Mouse (Mus musculus): ENCODE measurements around the gene Cept1. TPM values are rescaled to one million over a fixed set of nuclear protein-coding genes. Genes with fewer than 3 reads are reported as not detected.
"Not testable (repeated sequence)": the region's sequence is repeated elsewhere in the genome, so short reads cannot be mapped to it uniquely, and the experiment has no call there.

Cept1 gene
- 43.4 and 45.6 TPM in 2 replicates for polyA plus RNA-seq (2014; fragmentation: Nextera tagmentation; extraction: Ambion mirVana)

- under 1% methylated on average over 63 of the region's 63 CpGs for WGBS
- Histone ChIP-seq H3K9me3 (ENCODE audit: control insufficient read depth, low read length) (no peaks in the 10 kb centered on the region), H3K27ac (ENCODE audit: low read depth, low read length) (peak within 1 kb of the TSS; percentile 94), H3K4me3 (ENCODE audit: low read depth, low read length) (peak within 1 kb of the TSS; percentile 74), H3K4me2 (ENCODE audit: low read depth, low read length) (peak within 1 kb of the TSS; percentile 80), H3K27me3 (ENCODE audit: control insufficient read depth, insufficient read depth, low read length) (peaks cover 2% of the 10 kb centered on the region; the same call in 1 of the 2 replicates), H3K4me1 (ENCODE audit: control insufficient read depth, insufficient read depth, low read length) (peaks cover 11% of the 10 kb centered on the region; the same call in 1 of the 2 replicates), H3K9ac (replicated peaks; ENCODE audit: low read depth, low read length) (peak within 1 kb of the TSS; percentile 80), H3K36me3 (ENCODE audit: control insufficient read depth, insufficient read depth, low read length) (no peaks in the 10 kb centered on the region)
- peak; percentile 97 for ATAC-seq (ENCODE audit: low read depth)
Observed at GRCm38 (mm10) chr3:106547171-106547923, at the start of gene Cept1, which contains the start of gene Dram2. Gene Cept1, minus strand, starts transcription at chr3:106547802. Gene Dram2, plus strand, starts transcription at chr3:106547798.

- not testable (repeated sequence) for H3K4me2 ChIP-seq (ENCODE audit: low read depth, low read length); H3K36me3 ChIP-seq (ENCODE audit: control insufficient read depth, insufficient read depth, low read length)
Observed at GRCm38 (mm10) chr3:106593631-106594030, 46.0 kb upstream of the Cept1 start.

GRCm38 (mm10) chr3:106579296-106579695 is 31.7 kb upstream of the Cept1 start:
- ATAC-seq (ENCODE audit: low read depth): no peak
- no peak overlapping the region for H3K9ac ChIP-seq (replicated peaks; ENCODE audit: low read depth, low read length)
- H3K27me3 ChIP-seq (ENCODE audit: control insufficient read depth, insufficient read depth, low read length): no peaks in the 10 kb centered on the region

More at GRCm38 (mm10) chr3:106593631-106594030, 46.0 kb upstream of the Cept1 start:
- H3K4me1 ChIP-seq (ENCODE audit: control insufficient read depth, insufficient read depth, low read length); H3K9ac ChIP-seq (replicated peaks; ENCODE audit: low read depth, low read length); H3K27ac ChIP-seq (ENCODE audit: low read depth, low read length); H3K27me3 ChIP-seq (ENCODE audit: control insufficient read depth, insufficient read depth, low read length); H3K4me3 ChIP-seq (ENCODE audit: low read depth, low read length); ATAC-seq (ENCODE audit: low read depth); H3K9me3 ChIP-seq (ENCODE audit: control insufficient read depth, low read length): not testable (repeated sequence)
- WGBS: 86% methylated on average over 4 of the region's 4 CpGs

GRCm38 (mm10) chr3:106573191-106573590 is 25.6 kb upstream of the Cept1 start:
- WGBS: 89% methylated on average over 3 of the region's 3 CpGs
- no peak for ATAC-seq (ENCODE audit: low read depth)

More at GRCm38 (mm10) chr3:106579296-106579695, 31.7 kb upstream of the Cept1 start:
- Histone ChIP-seq H3K4me3 (ENCODE audit: low read depth, low read length) (no peak overlapping the region), H3K4me2 (ENCODE audit: low read depth, low read length) (no peak overlapping the region), H3K27ac (ENCODE audit: low read depth, low read length) (no peak overlapping the region), H3K4me1 (ENCODE audit: control insufficient read depth, insufficient read depth, low read length) (no peaks in the 10 kb centered on the region), H3K36me3 (ENCODE audit: control insufficient read depth, insufficient read depth, low read length) (no peaks in the 10 kb centered on the region), H3K9me3 (ENCODE audit: control insufficient read depth, low read length) (no peaks in the 10 kb centered on the region)
- whole genome bisulfite sequencing: 97% methylated on average over 2 of the region's 2 CpGs

GRCm38 (mm10) chr3:106565876-106566275 is 18.3 kb upstream of the Cept1 start:
- Histone ChIP-seq H3K27ac (ENCODE audit: low read depth, low read length) (no peak overlapping the region), H3K9me3 (ENCODE audit: control insufficient read depth, low read length) (no peaks in the 10 kb centered on the region), H3K27me3 (ENCODE audit: control insufficient read depth, insufficient read depth, low read length) (no peaks in the 10 kb centered on the region), H3K4me2 (ENCODE audit: low read depth, low read length) (no peak overlapping the region), H3K4me1 (ENCODE audit: control insufficient read depth, insufficient read depth, low read length) (no peaks in the 10 kb centered on the region), H3K9ac (replicated peaks; ENCODE audit: low read depth, low read length) (no peak overlapping the region), H3K4me3 (ENCODE audit: low read depth, low read length) (no peak overlapping the region), H3K36me3 (ENCODE audit: control insufficient read depth, insufficient read depth, low read length) (no peaks in the 10 kb centered on the region; the same call in 1 of the 2 replicates)
- no peak for ATAC-seq (ENCODE audit: low read depth)
- 93% methylated on average over 3 of the region's 3 CpGs for WGBS

More at GRCm38 (mm10) chr3:106573191-106573590, 25.6 kb upstream of the Cept1 start:
- Histone ChIP-seq H3K4me1 (ENCODE audit: control insufficient read depth, insufficient read depth, low read length) (no peaks in the 10 kb centered on the region), H3K9me3 (ENCODE audit: control insufficient read depth, low read length) (no peaks in the 10 kb centered on the region), H3K27ac (ENCODE audit: low read depth, low read length) (no peak overlapping the region), H3K4me2 (ENCODE audit: low read depth, low read length) (no peak overlapping the region), H3K9ac (replicated peaks; ENCODE audit: low read depth, low read length) (no peak overlapping the region), H3K27me3 (ENCODE audit: control insufficient read depth, insufficient read depth, low read length) (no peaks in the 10 kb centered on the region), H3K36me3 (ENCODE audit: control insufficient read depth, insufficient read depth, low read length) (peaks cover 3% of the 10 kb centered on the region; the same call in 1 of the 2 replicates), H3K4me3 (ENCODE audit: low read depth, low read length) (no peak overlapping the region)

- Histone ChIP-seq H3K4me1 (ENCODE audit: control insufficient read depth, insufficient read depth, low read length) (no peaks in the 10 kb centered on the region), H3K9ac (replicated peaks; ENCODE audit: low read depth, low read length) (no peak overlapping the region), H3K4me2 (ENCODE audit: low read depth, low read length) (no peak overlapping the region), H3K27ac (ENCODE audit: low read depth, low read length) (no peak overlapping the region), H3K27me3 (ENCODE audit: control insufficient read depth, insufficient read depth, low read length) (no peaks in the 10 kb centered on the region), H3K36me3 (ENCODE audit: control insufficient read depth, insufficient read depth, low read length) (peaks cover 14% of the 10 kb centered on the region; the same call in 1 of the 2 replicates), H3K4me3 (ENCODE audit: low read depth, low read length) (no peak overlapping the region), H3K9me3 (ENCODE audit: control insufficient read depth, low read length) (no peaks in the 10 kb centered on the region)
- no peak for ATAC-seq (ENCODE audit: low read depth)
Observed at GRCm38 (mm10) chr3:106558271-106558670, 10.7 kb upstream of the Cept1 start.

GRCm38 (mm10) chr3:106555743-106556250 is 8.2 kb upstream of the Cept1 start:
- ATAC-seq (ENCODE audit: low read depth): no peak
- H3K36me3 ChIP-seq (ENCODE audit: control insufficient read depth, insufficient read depth, low read length): peaks cover 19% of the 10 kb centered on the region; the same call in 1 of the 2 replicates
- no peak overlapping the region for H3K27ac ChIP-seq (ENCODE audit: low read depth, low read length)
- H3K9ac ChIP-seq (replicated peaks; ENCODE audit: low read depth, low read length): no peak overlapping the region
- no peaks in the 10 kb centered on the region for H3K9me3 ChIP-seq (ENCODE audit: control insufficient read depth, low read length)
- no peak overlapping the region for H3K4me2 ChIP-seq (ENCODE audit: low read depth, low read length)
- no peaks in the 10 kb centered on the region for H3K27me3 ChIP-seq (ENCODE audit: control insufficient read depth, insufficient read depth, low read length)
- no peaks in the 10 kb centered on the region for H3K4me1 ChIP-seq (ENCODE audit: control insufficient read depth, insufficient read depth, low read length)
- no peak overlapping the region for H3K4me3 ChIP-seq (ENCODE audit: low read depth, low read length)
- WGBS: 90% methylated on average over 3 of the region's 3 CpGs

GRCm38 (mm10) chr3:106553411-106553810 is 5.8 kb upstream of the Cept1 start:
- Histone ChIP-seq H3K27me3 (ENCODE audit: control insufficient read depth, insufficient read depth, low read length) (no peaks in the 10 kb centered on the region), H3K9ac (replicated peaks; ENCODE audit: low read depth, low read length) (no peak overlapping the region), H3K4me2 (ENCODE audit: low read depth, low read length) (no peak overlapping the region), H3K27ac (ENCODE audit: low read depth, low read length) (no peak overlapping the region), H3K4me1 (ENCODE audit: control insufficient read depth, insufficient read depth, low read length) (peaks cover 5% of the 10 kb centered on the region; the same call in 1 of the 2 replicates), H3K36me3 (ENCODE audit: control insufficient read depth, insufficient read depth, low read length) (peaks cover 19% of the 10 kb centered on the region; the same call in 1 of the 2 replicates), H3K4me3 (ENCODE audit: low read depth, low read length) (no peak overlapping the region), H3K9me3 (ENCODE audit: control insufficient read depth, low read length) (no peaks in the 10 kb centered on the region)
- 95% methylated on average over 5 of the region's 5 CpGs for WGBS
- ATAC-seq (ENCODE audit: low read depth): no peak

GRCm38 (mm10) chr3:106548971-106549370 is 1.4 kb upstream of the Cept1 start:
- H3K4me3 ChIP-seq (ENCODE audit: low read depth, low read length): peak overlapping the region; percentile 74
- peak overlapping the region; percentile 30 for H3K4me2 ChIP-seq (ENCODE audit: low read depth, low read length)
- no peaks in the 10 kb centered on the region for H3K9me3 ChIP-seq (ENCODE audit: control insufficient read depth, low read length)
- WGBS: 22% methylated on average over 3 of the region's 3 CpGs
- H3K27ac ChIP-seq (ENCODE audit: low read depth, low read length): no peak overlapping the region
- H3K27me3 ChIP-seq (ENCODE audit: control insufficient read depth, insufficient read depth, low read length): peaks cover 2% of the 10 kb centered on the region; the same call in 1 of the 2 replicates
- peaks cover 10% of the 10 kb centered on the region; the same call in 1 of the 2 replicates for H3K36me3 ChIP-seq (ENCODE audit: control insufficient read depth, insufficient read depth, low read length)
- peaks cover 11% of the 10 kb centered on the region; the same call in 1 of the 2 replicates for H3K4me1 ChIP-seq (ENCODE audit: control insufficient read depth, insufficient read depth, low read length)
- no peak overlapping the region for H3K9ac ChIP-seq (replicated peaks; ENCODE audit: low read depth, low read length)
- no peak for ATAC-seq (ENCODE audit: low read depth)

Measured in neural tube, embryonic 14.5 days (tissue).